Mouse (Mus musculus) liver, embryonic 14.5 days (tissue): ENCODE measurements around the gene Bmp7.

Source experiments
- CTCF ChIP-seq: IDR thresholded peaks from 2 replicates; pipeline ENCODE4 v1.5.1; 2016; ENCODE audit warnings: antibody characterized with exemption, low read depth, control low read depth
- EP300 ChIP-seq: IDR thresholded peaks from 2 replicates; pipeline ENCODE4 v1.6.1; 2016; ENCODE audit warnings: antibody characterized with exemption, low read depth

DNA sequence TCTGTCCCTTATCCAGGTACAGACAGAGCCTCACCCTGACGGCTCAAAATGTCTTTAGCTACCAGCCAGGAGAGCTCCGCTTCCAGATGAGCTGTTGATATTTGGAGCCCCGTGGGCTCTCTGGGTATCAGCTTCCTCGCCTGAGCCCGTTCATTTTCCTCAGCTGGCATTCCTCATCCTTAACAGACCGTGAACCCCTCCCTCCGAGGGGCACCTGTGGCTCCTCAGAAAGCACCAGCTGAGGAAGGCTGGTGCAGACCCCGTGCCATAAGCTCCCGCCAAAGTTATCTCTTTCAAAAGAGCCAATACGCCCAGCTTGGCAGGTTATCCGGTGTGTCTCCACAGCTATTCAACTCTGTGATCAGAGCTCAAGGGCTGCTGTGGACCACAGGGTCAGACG lies 50.9 kb downstream of the Bmp7 start:
- TF ChIP-seq CTCF (no peak), EP300 (no peak)
